Comparison of ENCODE assay signal across 15 mouse cellular contexts in the genomic region with DNA sequence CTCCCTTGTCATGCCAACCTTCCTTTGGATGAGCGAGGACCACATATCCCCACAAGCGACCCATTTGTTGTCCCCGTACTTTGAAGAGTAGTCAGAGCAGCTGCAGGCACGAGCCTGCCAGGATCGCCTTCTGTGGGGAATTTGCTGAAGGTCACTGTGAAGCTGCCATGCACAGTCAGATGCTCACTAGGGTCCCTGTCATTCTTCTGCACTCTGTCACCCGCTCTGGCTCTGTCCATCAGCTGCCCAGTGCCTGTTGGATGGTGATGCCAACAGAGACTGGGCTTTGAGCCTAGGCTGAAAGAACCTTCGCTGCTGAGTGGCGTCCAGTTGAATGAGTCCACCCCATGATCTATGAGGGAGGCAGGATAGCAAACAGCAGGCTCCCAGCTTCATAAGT.
DNase-seq lines count a peak whose midpoint lies in the region; ATAC-seq lines count a peak whose summit lies in the region.
"Had no signal": no experiment of that assay in that cellular context is flagged by ENCODE, and none has a peak within 500 bp of the region (broad histone marks: within the 10 kb centered on the region; RNA-seq: fewer than 3 reads in every experiment).

No protein-coding gene starts in this region.

- ATAC-seq in cerebellum, adult (ENCODE audit: insufficient number of reproducible peaks, low FRiP score, low TSS enrichment) = peak; percentile 71
- ATAC-seq: forebrain, embryonic 14.5 days; intestine, embryonic 15.5 days had no signal

- DNase-seq in heart, adult 11 months = peak; percentile 92
- DNase-seq in heart, postnatal 36 days = no peak
- DNase-seq in layer of hippocampus, postnatal 10 days (ENCODE audit: low spot score in 2 of 2) = peak; percentile 34 to 35
- no peak for DNase-seq in layer of hippocampus, adult 18-20 months (ENCODE audit: low spot score in 2 of 2)
- peak; percentile 65 for DNase-seq in cerebellum, adult 9-11 months
- DNase-seq in thymus, postnatal 25 days = no peak
- no peak for DNase-seq in gastrocnemius, postnatal 25 days
- DNase-seq: adrenal gland, postnatal 25 days; kidney, postnatal 36 days; liver; lung, postnatal 14 days; right cerebral cortex, postnatal 4 days had no signal

- intact Hi-C loops in heart, postnatal 36 days (cut with DNase I) = no loop called here

Comparison
In these comparisons a context has a peak if more than half of its experiments do, and no peak if none do; other contexts are left out.
1. DNase-seq: peak in heart, adult 11 months (single experiment), layer of hippocampus, postnatal 10 days (2 of 2) and cerebellum, adult 9-11 months (single experiment); none in heart, postnatal 36 days (0 of 2), layer of hippocampus, adult 18-20 months (0 of 2), thymus, postnatal 25 days (single experiment) and gastrocnemius, postnatal 25 days (single experiment).